Mouse (Mus musculus): ENCODE results near the gene Elavl2. TPM values are rescaled to one million over a fixed set of nuclear protein-coding genes. Genes with fewer than 3 reads are reported as not detected.

Gene Elavl2
- polyA plus RNA-seq, 1 experiment from 2014 or later, result 0.33 TPM

GRCm38 (mm10) chr4:91374571-91375371 lies 25.8 kb downstream of the Elavl2 start:
- no peak for ATAC-seq
- Histone ChIP-seq H3K4me2 (peak overlapping the region; percentile 70), H3K27me3 (replicated peaks) (peaks cover 63% of the 10 kb centered on the region), H3K9ac (no peak overlapping the region), H3K36me3 (no peaks in the 10 kb centered on the region), H3K27ac (no peak overlapping the region), H3K4me1 (peaks cover 25% of the 10 kb centered on the region), H3K9me3 (replicated peaks) (no peaks in the 10 kb centered on the region), H3K4me3 (peak overlapping the region; percentile 49)
- WGBS (ENCODE audit: insufficient replicate concordance), result 1% methylated on average over 46 of the region's 46 CpGs

DNA sequence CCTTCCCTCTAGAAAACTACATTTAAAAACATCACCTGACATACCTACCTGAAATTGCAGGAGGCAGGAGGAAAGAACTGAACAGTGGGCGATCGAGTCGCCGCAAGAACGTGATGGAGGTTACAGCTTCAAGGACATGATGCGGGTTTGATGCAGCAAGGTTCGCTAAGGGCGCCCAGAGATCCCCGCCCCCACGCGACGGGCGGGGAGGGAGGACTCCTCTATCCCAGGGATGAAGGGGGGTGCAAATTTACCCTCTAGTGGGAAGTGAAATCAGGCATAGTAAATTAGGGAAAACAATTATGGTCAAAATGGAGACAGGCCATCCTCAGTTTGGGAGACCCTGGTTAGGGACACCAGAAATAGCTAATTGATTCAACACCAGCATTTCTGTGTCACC lies 27.7 kb downstream of the Elavl2 start:
- H3K9me3 ChIP-seq (replicated peaks), result no peaks in the 10 kb centered on the region
- no peak overlapping the region for H3K4me2 ChIP-seq
- no peak overlapping the region for H3K4me3 ChIP-seq
- WGBS (ENCODE audit: insufficient replicate concordance), result 8% methylated on average over 13 of the region's 13 CpGs
- no peak overlapping the region for H3K27ac ChIP-seq
- H3K4me1 ChIP-seq, result peaks cover 25% of the 10 kb centered on the region
- no peak for ATAC-seq
- no peak overlapping the region for H3K9ac ChIP-seq
- H3K27me3 ChIP-seq (replicated peaks), result peaks cover 72% of the 10 kb centered on the region
- H3K36me3 ChIP-seq, result no peaks in the 10 kb centered on the region

GRCm38 (mm10) chr4:91371819-91372215 lies 28.8 kb downstream of the Elavl2 start:
- whole genome bisulfite sequencing (ENCODE audit: insufficient replicate concordance), result under 1% methylated on average over 44 of the region's 44 CpGs
- H3K4me1 ChIP-seq, result peaks cover 25% of the 10 kb centered on the region
- no peaks in the 10 kb centered on the region for H3K9me3 ChIP-seq (replicated peaks)
- 0 out of 2 replicates have a peak overlapping the region, but pooled peaks have one; percentile 12 for H3K9ac ChIP-seq
- ATAC-seq, result peak; percentile 58
- peak overlapping the region; percentile 56 for H3K4me3 ChIP-seq
- no peak overlapping the region for H3K27ac ChIP-seq
- peaks cover 72% of the 10 kb centered on the region for H3K27me3 ChIP-seq (replicated peaks)
- H3K4me2 ChIP-seq, result peak overlapping the region; percentile 81
- no peaks in the 10 kb centered on the region for H3K36me3 ChIP-seq

DNA sequence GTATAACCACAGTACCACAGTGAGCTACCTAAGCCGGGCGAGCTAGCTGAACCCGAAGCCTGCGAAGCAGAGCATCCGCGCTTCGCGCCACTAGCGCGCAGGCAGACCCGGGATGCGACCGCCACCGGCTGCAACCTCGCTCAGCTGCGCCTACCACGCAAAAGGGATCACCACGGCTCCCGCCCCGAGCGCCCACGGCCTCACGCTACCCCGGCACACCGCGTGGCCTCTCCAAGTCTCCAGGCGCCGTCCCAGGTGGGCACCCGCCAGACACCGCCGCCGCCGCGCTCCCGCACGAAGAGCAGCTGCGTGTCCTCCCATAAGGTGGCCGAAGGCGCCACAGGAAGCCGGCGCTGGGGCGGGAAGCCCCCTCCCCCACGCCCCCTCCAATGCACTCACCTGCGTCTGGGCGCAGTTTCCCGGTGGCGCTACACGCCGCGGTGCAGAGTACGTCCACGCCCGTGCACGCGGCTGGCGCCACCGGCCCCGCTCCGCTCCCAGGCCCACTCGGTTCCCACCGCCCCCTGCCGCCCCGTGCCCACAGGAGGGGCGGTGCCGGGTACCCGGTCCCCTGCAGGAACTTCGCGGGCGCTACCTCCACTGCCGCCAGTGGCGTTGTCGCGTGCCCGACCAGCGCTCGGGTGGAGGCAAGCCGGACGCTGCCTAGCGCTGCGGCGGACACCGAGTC lies 29.3 kb downstream of the Elavl2 start:
- 0 out of 2 replicates have a peak overlapping the region, but pooled peaks have one; percentile 12 for H3K9ac ChIP-seq
- H3K9me3 ChIP-seq (replicated peaks), result no peaks in the 10 kb centered on the region
- no peaks in the 10 kb centered on the region for H3K36me3 ChIP-seq
- peak overlapping the region; percentile 56 for H3K4me3 ChIP-seq
- no peak; the same call in 1 of the 2 replicates for ATAC-seq
- WGBS (ENCODE audit: insufficient replicate concordance), result 3% methylated on average over 82 of the region's 82 CpGs
- H3K27ac ChIP-seq, result no peak overlapping the region
- peak overlapping the region; percentile 81 for H3K4me2 ChIP-seq
- peaks cover 72% of the 10 kb centered on the region for H3K27me3 ChIP-seq (replicated peaks)
- H3K4me1 ChIP-seq, result peaks cover 25% of the 10 kb centered on the region

- no peak for ATAC-seq
These were observed 35.3 kb downstream of the Elavl2 start for GRCm38 (mm10) chr4:91365276-91365675.

DNA sequence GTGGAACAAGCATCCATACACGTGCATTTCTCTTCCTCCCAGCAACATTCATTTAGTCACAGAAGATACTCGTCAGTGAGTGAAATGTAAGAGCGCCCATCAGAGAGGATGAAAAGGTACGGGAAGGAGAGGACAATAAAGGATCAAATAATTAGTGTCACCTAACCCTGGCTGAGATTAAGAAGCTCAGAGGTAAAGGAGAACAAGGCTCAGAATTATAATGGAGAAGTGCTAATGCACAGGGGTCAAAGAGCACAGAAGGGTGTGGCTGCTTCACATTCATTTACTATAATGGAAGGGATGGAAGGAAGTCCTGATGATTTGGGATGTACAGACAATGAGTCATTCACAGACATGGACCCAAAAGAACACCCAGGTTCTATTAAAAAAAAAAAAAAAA lies 36.6 kb downstream of the Elavl2 start:
- H3K27me3 ChIP-seq (replicated peaks), result peaks cover 4% of the 10 kb centered on the region
- H3K4me1 ChIP-seq, result no peaks in the 10 kb centered on the region
- 68% methylated on average over 4 of the region's 4 CpGs for WGBS (ENCODE audit: insufficient replicate concordance)
- no peak overlapping the region for H3K4me2 ChIP-seq
- H3K4me3 ChIP-seq, result no peak overlapping the region
- no peaks in the 10 kb centered on the region for H3K36me3 ChIP-seq
- no peak overlapping the region for H3K27ac ChIP-seq
- no peak overlapping the region for H3K9ac ChIP-seq
- ATAC-seq, result no peak
- H3K9me3 ChIP-seq (replicated peaks), result no peaks in the 10 kb centered on the region

More at GRCm38 (mm10) chr4:91365276-91365675, 35.3 kb downstream of the Elavl2 start:
- WGBS (ENCODE audit: insufficient replicate concordance), result 73% methylated on average over 12 of the region's 12 CpGs
- Histone ChIP-seq H3K36me3 (no peaks in the 10 kb centered on the region), H3K9me3 (replicated peaks) (no peaks in the 10 kb centered on the region), H3K9ac (no peak overlapping the region), H3K4me3 (no peak overlapping the region), H3K4me1 (no peaks in the 10 kb centered on the region), H3K27me3 (replicated peaks) (peaks cover 17% of the 10 kb centered on the region), H3K4me2 (no peak overlapping the region), H3K27ac (no peak overlapping the region)

- Histone ChIP-seq H3K9ac (no peak overlapping the region), H3K4me3 (no peak overlapping the region), H3K36me3 (no peaks in the 10 kb centered on the region), H3K27ac (no peak overlapping the region), H3K27me3 (replicated peaks) (no peaks in the 10 kb centered on the region), H3K4me2 (no peak overlapping the region), H3K9me3 (replicated peaks) (no peaks in the 10 kb centered on the region), H3K4me1 (no peaks in the 10 kb centered on the region)
- whole genome bisulfite sequencing (ENCODE audit: insufficient replicate concordance), result 61% methylated on average over 5 of the region's 5 CpGs
- ATAC-seq, result no peak
These were observed 38.1 kb downstream of the Elavl2 start for GRCm38 (mm10) chr4:91362520-91362919.

DNA sequence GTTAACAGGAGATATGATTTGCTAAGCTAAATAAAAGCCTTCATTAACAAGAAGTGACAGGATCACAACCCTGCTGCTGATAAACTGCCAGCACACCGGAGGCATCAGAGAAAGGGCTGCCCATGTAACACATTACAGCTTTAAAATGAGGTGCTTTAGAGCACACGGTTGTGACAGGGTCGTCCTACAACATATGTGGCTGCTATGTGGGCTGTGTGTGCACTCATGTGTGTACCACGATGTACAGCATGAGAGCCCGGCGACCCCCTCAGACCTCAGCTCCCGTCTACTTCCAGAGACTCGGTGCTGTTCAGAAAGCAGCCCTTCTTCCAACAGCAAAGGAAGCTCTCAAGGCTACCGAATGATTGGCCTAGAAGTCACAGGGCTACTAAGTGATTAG lies 47.4 kb downstream of the Elavl2 start:
- no peak for ATAC-seq
- no peak overlapping the region for H3K4me3 ChIP-seq
- 73% methylated on average over 9 of the region's 9 CpGs for WGBS (ENCODE audit: insufficient replicate concordance)
- no peaks in the 10 kb centered on the region for H3K27me3 ChIP-seq (replicated peaks)
- H3K9ac ChIP-seq, result no peak overlapping the region
- no peaks in the 10 kb centered on the region for H3K4me1 ChIP-seq
- no peak overlapping the region for H3K27ac ChIP-seq
- H3K36me3 ChIP-seq, result no peaks in the 10 kb centered on the region
- H3K4me2 ChIP-seq, result no peak overlapping the region
- no peaks in the 10 kb centered on the region for H3K9me3 ChIP-seq (replicated peaks)

GRCm38 (mm10) chr4:91349579-91349978 lies 51.0 kb downstream of the Elavl2 start:
- H3K27me3 ChIP-seq (replicated peaks), result no peaks in the 10 kb centered on the region
- WGBS (ENCODE audit: insufficient replicate concordance), result 77% methylated on average over 5 of the region's 5 CpGs
- H3K4me3 ChIP-seq, result no peak overlapping the region
- no peaks in the 10 kb centered on the region for H3K4me1 ChIP-seq
- H3K4me2 ChIP-seq, result no peak overlapping the region
- no peak overlapping the region for H3K9ac ChIP-seq
- H3K27ac ChIP-seq, result no peak overlapping the region
- no peak for ATAC-seq
- H3K36me3 ChIP-seq, result no peaks in the 10 kb centered on the region
- H3K9me3 ChIP-seq (replicated peaks), result no peaks in the 10 kb centered on the region

- Histone ChIP-seq H3K9me3 (replicated peaks) (no peaks in the 10 kb centered on the region), H3K4me3 (no peak overlapping the region), H3K9ac (no peak overlapping the region), H3K27me3 (replicated peaks) (no peaks in the 10 kb centered on the region), H3K27ac (no peak overlapping the region), H3K36me3 (no peaks in the 10 kb centered on the region), H3K4me1 (no peaks in the 10 kb centered on the region), H3K4me2 (no peak overlapping the region)
- ATAC-seq, result no peak
- WGBS (ENCODE audit: insufficient replicate concordance), result 79% methylated on average over 4 of the region's 4 CpGs
These were observed 66.4 kb downstream of the Elavl2 start for GRCm38 (mm10) chr4:91334177-91334576.

- Histone ChIP-seq H3K4me2 (no peak overlapping the region), H3K9ac (no peak overlapping the region), H3K9me3 (replicated peaks) (no peaks in the 10 kb centered on the region), H3K27ac (no peak overlapping the region), H3K36me3 (no peaks in the 10 kb centered on the region), H3K27me3 (replicated peaks) (no peaks in the 10 kb centered on the region), H3K4me3 (no peak overlapping the region), H3K4me1 (no peaks in the 10 kb centered on the region)
- no peak for ATAC-seq
- 83% methylated on average over 1 of the region's 1 CpGs for WGBS (ENCODE audit: insufficient replicate concordance)
These were observed 89.8 kb downstream of the Elavl2 start for GRCm38 (mm10) chr4:91310801-91311200.

GRCm38 (mm10) chr4:91297706-91298105 lies 102.9 kb downstream of the Elavl2 start:
- no peak for ATAC-seq
- Histone ChIP-seq H3K27me3 (replicated peaks) (no peaks in the 10 kb centered on the region), H3K4me1 (no peaks in the 10 kb centered on the region), H3K9me3 (replicated peaks) (no peaks in the 10 kb centered on the region), H3K27ac (no peak overlapping the region), H3K9ac (no peak overlapping the region), H3K36me3 (no peaks in the 10 kb centered on the region), H3K4me3 (no peak overlapping the region), H3K4me2 (no peak overlapping the region)

Measured in liver, embryonic 12.5 days (tissue).